Mouse (Mus musculus) forebrain, embryonic 13.5 days (tissue): ENCODE measurements around the gene Lrrtm1. TPM values are rescaled to one million over a fixed set of nuclear protein-coding genes. Genes with fewer than 3 reads are reported as not detected.

ENCODE experiments used
- ATAC-seq: fragments of 200-750 bp; cut with Nextera tagmentation; 2 replicates; pipeline ENCODE4 v1.8.0; 2017
- H3K27ac ChIP-seq: fragments of 300-500 bp; sonication (generic); 2 replicates; pipeline ENCODE4 v1.5.1; 2015; ENCODE audit warnings: inconsistent platforms, mild to moderate bottlenecking, moderate library complexity
- H3K27me3 ChIP-seq: fragments of 300-500 bp; sonication (generic); 2 replicates; pipeline ENCODE4 v1.6.1; 2015; ENCODE audit warnings: mild to moderate bottlenecking, inconsistent platforms
- H3K36me3 ChIP-seq: fragments of 300-500 bp; sonication (generic); 2 replicates; pipeline ENCODE4 v1.6.1; 2015; ENCODE audit warnings: mild to moderate bottlenecking, inconsistent platforms; ENCODE audit not compliant: poor library complexity, severe bottlenecking
- H3K4me1 ChIP-seq: fragments of 300-500 bp; sonication (generic); 2 replicates; pipeline ENCODE4 v1.6.1; 2015; ENCODE audit warnings: inconsistent platforms
- H3K4me2 ChIP-seq: fragments of 300-500 bp; sonication (generic); 2 replicates; pipeline ENCODE4 v1.6.1; 2015; ENCODE audit warnings: inconsistent platforms, mild to moderate bottlenecking, moderate library complexity
- H3K4me3 ChIP-seq: fragments of 300-500 bp; sonication (generic); 2 replicates; pipeline ENCODE4 v1.5.1; 2015; ENCODE audit warnings: mild to moderate bottlenecking, inconsistent platforms
- H3K9ac ChIP-seq: fragments of 300-500 bp; sonication (generic); 2 replicates; pipeline ENCODE4 v1.6.1; 2015; ENCODE audit warnings: mild to moderate bottlenecking, inconsistent platforms
- H3K9me3 ChIP-seq: fragments of 300-500 bp; sonication (generic); replicated peaks from 2 replicates; pipeline ENCODE4 v1.6.1; 2016; ENCODE audit warnings: inconsistent platforms
- WGBS: fragments of 180-500 bp; shearing (Covaris S2); methylation state at CpG from one replicate; pipeline ENCODE4 v1.1.7; 2015; 5-methylcytosine and 5-hydroxymethylcytosine counted together
- polyA plus RNA-seq: library from polyadenylated mRNA; unstranded; fragments of >200 nt; fragmentation: Nextera tagmentation; extraction: Ambion mirVana; gene quantifications from 2 replicates; pipeline ENCODE4 v1.2.1, GENCODE M21; 2015

Lrrtm1 gene
- polyA plus RNA-seq, 1 experiment from 2014 or later: 25.2 TPM

GRCm38 (mm10) chr6:77243541-77244231, 1.2 kb downstream of the Lrrtm1 start:
- Histone ChIP-seq H3K27me3 (peaks cover 8% of the 10 kb centered on the region; the same call in 1 of the 2 replicates), H3K9ac (peak overlapping the region; percentile 75), H3K4me3 (peak overlapping the region; percentile 47), H3K4me2 (peak overlapping the region; percentile 85), H3K4me1 (peaks cover 32% of the 10 kb centered on the region), H3K36me3 (no peaks in the 10 kb centered on the region), H3K9me3 (no peaks in the 10 kb centered on the region), H3K27ac (peak overlapping the region; percentile 89)
- WGBS: under 1% methylated on average over 43 of the region's 43 CpGs
- peak; percentile 65 for ATAC-seq

GRCm38 (mm10) chr6:77253480-77253879, 11.0 kb downstream of the Lrrtm1 start:
- no peaks in the 10 kb centered on the region for H3K27me3 ChIP-seq
- no peak for ATAC-seq

GRCm38 (mm10) chr6:77256348-77256747, 13.9 kb downstream of the Lrrtm1 start:
- Histone ChIP-seq H3K9ac (no peak overlapping the region), H3K27me3 (no peaks in the 10 kb centered on the region), H3K9me3 (no peaks in the 10 kb centered on the region), H3K36me3 (no peaks in the 10 kb centered on the region), H3K4me3 (no peak overlapping the region), H3K27ac (no peak overlapping the region), H3K4me2 (no peak overlapping the region), H3K4me1 (0 out of 2 replicates have a peak, but pooled peaks cover 3% of the 10 kb centered on the region)
- no peak for ATAC-seq
- 92% methylated on average over 4 of the region's 4 CpGs for WGBS

More at GRCm38 (mm10) chr6:77253480-77253879, 11.0 kb downstream of the Lrrtm1 start:
- no peak overlapping the region for H3K4me3 ChIP-seq
- 78% methylated on average over 5 of the region's 5 CpGs for WGBS
- H3K9ac ChIP-seq: no peak overlapping the region
- no peak overlapping the region for H3K27ac ChIP-seq
- peaks cover 8% of the 10 kb centered on the region for H3K4me1 ChIP-seq
- no peaks in the 10 kb centered on the region for H3K9me3 ChIP-seq
- no peak overlapping the region for H3K4me2 ChIP-seq
- H3K36me3 ChIP-seq: no peaks in the 10 kb centered on the region

- Histone ChIP-seq H3K4me1 (0 out of 2 replicates have a peak, but pooled peaks cover 3% of the 10 kb centered on the region), H3K36me3 (no peaks in the 10 kb centered on the region), H3K27me3 (no peaks in the 10 kb centered on the region), H3K27ac (no peak overlapping the region; the same call in 1 of the 2 replicates), H3K4me2 (no peak overlapping the region), H3K9me3 (no peaks in the 10 kb centered on the region), H3K9ac (no peak overlapping the region), H3K4me3 (no peak overlapping the region)
- ATAC-seq: peak; percentile 82
- 32% methylated on average over 7 of the region's 7 CpGs for WGBS
Measured at GRCm38 (mm10) chr6:77257358-77258105, 15.0 kb downstream of the Lrrtm1 start.

GRCm38 (mm10) chr6:77265163-77265562, 22.7 kb downstream of the Lrrtm1 start:
- ATAC-seq: no peak
- 74% methylated on average over 3 of the region's 3 CpGs for WGBS
- no peaks in the 10 kb centered on the region for H3K27me3 ChIP-seq

GRCm38 (mm10) chr6:77278794-77279193, 36.3 kb downstream of the Lrrtm1 start:
- Histone ChIP-seq H3K9me3 (no peaks in the 10 kb centered on the region), H3K4me2 (no peak overlapping the region), H3K27me3 (no peaks in the 10 kb centered on the region), H3K27ac (no peak overlapping the region), H3K9ac (no peak overlapping the region), H3K4me3 (no peak overlapping the region), H3K36me3 (no peaks in the 10 kb centered on the region), H3K4me1 (no peaks in the 10 kb centered on the region)
- peak; percentile 51; the same call in 1 of the 2 replicates for ATAC-seq
- 73% methylated on average over 5 of the region's 5 CpGs for WGBS

More at GRCm38 (mm10) chr6:77265163-77265562, 22.7 kb downstream of the Lrrtm1 start:
- H3K9me3 ChIP-seq: no peaks in the 10 kb centered on the region
- no peaks in the 10 kb centered on the region for H3K4me1 ChIP-seq
- H3K4me3 ChIP-seq: no peak overlapping the region
- H3K9ac ChIP-seq: no peak overlapping the region
- no peak overlapping the region for H3K27ac ChIP-seq
- H3K4me2 ChIP-seq: no peak overlapping the region
- no peaks in the 10 kb centered on the region for H3K36me3 ChIP-seq

- no peaks in the 10 kb centered on the region for H3K27me3 ChIP-seq
- H3K9ac ChIP-seq: no peak overlapping the region
- H3K9me3 ChIP-seq: no peaks in the 10 kb centered on the region
- no peak overlapping the region for H3K4me2 ChIP-seq
- no peak overlapping the region for H3K27ac ChIP-seq
- ATAC-seq: no peak
- 96% methylated on average over 5 of the region's 5 CpGs for WGBS
- H3K36me3 ChIP-seq: no peaks in the 10 kb centered on the region
- H3K4me1 ChIP-seq: 0 out of 2 replicates have a peak, but pooled peaks cover under 1% of the 10 kb centered on the region
- H3K4me3 ChIP-seq: no peak overlapping the region
Measured at GRCm38 (mm10) chr6:77286317-77286716, 43.8 kb downstream of the Lrrtm1 start.

- no peaks in the 10 kb centered on the region for H3K27me3 ChIP-seq
- no peaks in the 10 kb centered on the region for H3K36me3 ChIP-seq
- no peak for ATAC-seq
- H3K4me3 ChIP-seq: no peak overlapping the region
- H3K9me3 ChIP-seq: no peaks in the 10 kb centered on the region
- H3K4me1 ChIP-seq: 0 out of 2 replicates have a peak, but pooled peaks cover 4% of the 10 kb centered on the region
- H3K4me2 ChIP-seq: no peak overlapping the region
- no peak overlapping the region for H3K9ac ChIP-seq
- H3K27ac ChIP-seq: no peak overlapping the region
Measured at GRCm38 (mm10) chr6:77288402-77288801, 45.9 kb downstream of the Lrrtm1 start.

GRCm38 (mm10) chr6:77291415-77291814, 48.9 kb downstream of the Lrrtm1 start:
- Histone ChIP-seq H3K4me2 (no peak overlapping the region), H3K9me3 (no peaks in the 10 kb centered on the region), H3K36me3 (no peaks in the 10 kb centered on the region), H3K4me3 (no peak overlapping the region), H3K27ac (no peak overlapping the region), H3K4me1 (0 out of 2 replicates have a peak, but pooled peaks cover 9% of the 10 kb centered on the region), H3K9ac (no peak overlapping the region), H3K27me3 (no peaks in the 10 kb centered on the region)
- 62% methylated on average over 6 of the region's 6 CpGs for WGBS
- ATAC-seq: no peak

GRCm38 (mm10) chr6:77301305-77301704, 58.8 kb downstream of the Lrrtm1 start:
- no peaks in the 10 kb centered on the region for H3K27me3 ChIP-seq
- ATAC-seq: no peak
- no peak overlapping the region for H3K4me3 ChIP-seq
- no peaks in the 10 kb centered on the region; the same call in 1 of the 2 replicates for H3K4me1 ChIP-seq
- no peaks in the 10 kb centered on the region for H3K36me3 ChIP-seq
- 84% methylated on average over 1 of the region's 1 CpGs for WGBS
- H3K9me3 ChIP-seq: no peaks in the 10 kb centered on the region
- no peak overlapping the region for H3K27ac ChIP-seq
- no peak overlapping the region for H3K9ac ChIP-seq
- no peak overlapping the region for H3K4me2 ChIP-seq

- Histone ChIP-seq H3K4me2 (no peak overlapping the region), H3K27me3 (no peaks in the 10 kb centered on the region), H3K9me3 (no peaks in the 10 kb centered on the region), H3K27ac (no peak overlapping the region), H3K36me3 (no peaks in the 10 kb centered on the region), H3K9ac (no peak overlapping the region), H3K4me3 (no peak overlapping the region), H3K4me1 (no peaks in the 10 kb centered on the region; the same call in 1 of the 2 replicates)
- no peak for ATAC-seq
- WGBS: 91% methylated on average over 3 of the region's 3 CpGs
Measured at GRCm38 (mm10) chr6:77306796-77307195, 64.3 kb downstream of the Lrrtm1 start.
